Mouse (Mus musculus) forebrain, embryonic 13.5 days (tissue): ENCODE data around the gene Lpp. TPM values are rescaled to one million over a fixed set of nuclear protein-coding genes. Genes with fewer than 3 reads are reported as not detected.

ENCODE experiments used
- ATAC-seq: fragments of 200-750 bp; cut with Nextera tagmentation; 2 replicates; pipeline ENCODE4 v1.8.0; 2017
- H3K27ac ChIP-seq: fragments of 300-500 bp; sonication (generic); 2 replicates; pipeline ENCODE4 v1.5.1; 2015; ENCODE audit warnings: inconsistent platforms, mild to moderate bottlenecking, moderate library complexity
- H3K27me3 ChIP-seq: fragments of 300-500 bp; sonication (generic); 2 replicates; pipeline ENCODE4 v1.6.1; 2015; ENCODE audit warnings: mild to moderate bottlenecking, inconsistent platforms
- H3K36me3 ChIP-seq: fragments of 300-500 bp; sonication (generic); 2 replicates; pipeline ENCODE4 v1.6.1; 2015; ENCODE audit warnings: mild to moderate bottlenecking, inconsistent platforms; ENCODE audit not compliant: poor library complexity, severe bottlenecking
- H3K4me1 ChIP-seq: fragments of 300-500 bp; sonication (generic); 2 replicates; pipeline ENCODE4 v1.6.1; 2015; ENCODE audit warnings: inconsistent platforms
- H3K4me2 ChIP-seq: fragments of 300-500 bp; sonication (generic); 2 replicates; pipeline ENCODE4 v1.6.1; 2015; ENCODE audit warnings: inconsistent platforms, mild to moderate bottlenecking, moderate library complexity
- H3K4me3 ChIP-seq: fragments of 300-500 bp; sonication (generic); 2 replicates; pipeline ENCODE4 v1.5.1; 2015; ENCODE audit warnings: mild to moderate bottlenecking, inconsistent platforms
- H3K9ac ChIP-seq: fragments of 300-500 bp; sonication (generic); 2 replicates; pipeline ENCODE4 v1.6.1; 2015; ENCODE audit warnings: mild to moderate bottlenecking, inconsistent platforms
- H3K9me3 ChIP-seq: fragments of 300-500 bp; sonication (generic); replicated peaks from 2 replicates; pipeline ENCODE4 v1.6.1; 2016; ENCODE audit warnings: inconsistent platforms
- WGBS: fragments of 180-500 bp; shearing (Covaris S2); methylation state at CpG from one replicate; pipeline ENCODE4 v1.1.7; 2015; 5-methylcytosine and 5-hydroxymethylcytosine counted together
- polyA plus RNA-seq: library from polyadenylated mRNA; unstranded; fragments of >200 nt; fragmentation: Nextera tagmentation; extraction: Ambion mirVana; gene quantifications from 2 replicates; pipeline ENCODE4 v1.2.1, GENCODE M21; 2015

Lpp gene
- polyA plus RNA-seq, 1 experiment from 2014 or later, result 9.4 TPM

- H3K9ac ChIP-seq, result no peak overlapping the region
- H3K9me3 ChIP-seq, result no peaks in the 10 kb centered on the region
- H3K36me3 ChIP-seq, result no peaks in the 10 kb centered on the region
- no peaks in the 10 kb centered on the region for H3K4me1 ChIP-seq
- no peak overlapping the region for H3K4me3 ChIP-seq
- H3K27ac ChIP-seq, result no peak overlapping the region
- no peaks in the 10 kb centered on the region for H3K27me3 ChIP-seq
- ATAC-seq, result no peak
- WGBS, result 87% methylated on average over 1 of the region's 1 CpGs
- H3K4me2 ChIP-seq, result no peak overlapping the region
These were observed 452.8 kb downstream of the Lpp start for GRCm38 (mm10) chr16:24846141-24846540.

DNA sequence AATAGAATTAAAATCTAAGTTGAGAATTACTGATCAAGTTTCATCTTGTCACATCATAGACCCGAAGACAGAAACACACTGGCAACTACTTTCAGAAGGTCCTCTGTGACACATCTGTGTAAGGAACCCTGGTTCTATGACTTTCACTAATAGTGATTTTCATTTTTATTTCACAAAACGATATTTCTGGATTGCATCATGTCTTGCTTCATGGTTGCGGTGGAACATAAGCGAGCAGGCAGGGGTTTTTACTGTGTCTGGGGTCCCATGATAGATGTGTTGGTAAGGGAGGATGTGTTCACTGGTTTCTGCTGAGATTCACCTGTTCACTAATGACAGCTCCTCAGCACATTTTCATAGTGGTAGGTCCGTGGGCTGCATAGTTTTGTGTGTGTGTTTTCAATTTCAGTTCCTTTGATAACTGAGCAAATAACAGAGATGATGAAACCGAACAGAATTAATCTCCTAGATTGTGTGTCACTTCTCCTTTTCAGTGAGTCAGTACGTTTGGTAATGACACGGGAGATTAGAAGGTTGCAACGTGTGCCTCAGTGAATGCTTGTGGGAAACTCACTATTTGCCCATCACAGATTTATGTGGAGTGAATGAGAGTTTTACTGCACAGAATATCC lies 466.3 kb downstream of the Lpp start:
- Histone ChIP-seq H3K27ac (no peak overlapping the region), H3K27me3 (no peaks in the 10 kb centered on the region), H3K4me1 (no peaks in the 10 kb centered on the region), H3K4me3 (no peak overlapping the region), H3K4me2 (no peak overlapping the region), H3K9me3 (no peaks in the 10 kb centered on the region), H3K36me3 (no peaks in the 10 kb centered on the region), H3K9ac (no peak overlapping the region)
- WGBS, result 84% methylated on average over 9 of the region's 9 CpGs
- no peak for ATAC-seq

DNA sequence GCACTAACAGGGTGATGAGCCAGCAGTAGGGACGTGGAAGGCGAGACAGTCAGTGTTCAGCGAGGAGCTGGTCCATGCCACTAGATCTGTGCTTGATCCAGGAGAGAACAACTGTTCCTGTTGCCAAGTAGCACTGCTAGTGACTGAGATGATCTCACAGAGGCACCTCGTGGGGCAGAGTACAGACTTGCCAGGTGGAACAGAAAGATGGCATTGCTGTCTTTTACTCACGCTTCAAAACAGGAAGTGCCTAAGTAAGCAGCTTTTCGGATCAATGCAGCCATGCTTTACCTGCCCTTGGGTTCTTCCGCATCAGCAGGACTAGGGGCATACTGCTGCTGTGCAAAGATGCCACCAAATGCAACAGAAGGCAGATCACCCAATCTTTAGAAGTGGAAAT lies 467.1 kb downstream of the Lpp start:
- Histone ChIP-seq H3K27me3 (no peaks in the 10 kb centered on the region), H3K27ac (no peak overlapping the region), H3K4me3 (no peak overlapping the region), H3K4me2 (no peak overlapping the region), H3K9ac (no peak overlapping the region), H3K36me3 (no peaks in the 10 kb centered on the region), H3K9me3 (no peaks in the 10 kb centered on the region), H3K4me1 (no peaks in the 10 kb centered on the region)
- 92% methylated on average over 7 of the region's 7 CpGs for WGBS
- no peak for ATAC-seq

DNA sequence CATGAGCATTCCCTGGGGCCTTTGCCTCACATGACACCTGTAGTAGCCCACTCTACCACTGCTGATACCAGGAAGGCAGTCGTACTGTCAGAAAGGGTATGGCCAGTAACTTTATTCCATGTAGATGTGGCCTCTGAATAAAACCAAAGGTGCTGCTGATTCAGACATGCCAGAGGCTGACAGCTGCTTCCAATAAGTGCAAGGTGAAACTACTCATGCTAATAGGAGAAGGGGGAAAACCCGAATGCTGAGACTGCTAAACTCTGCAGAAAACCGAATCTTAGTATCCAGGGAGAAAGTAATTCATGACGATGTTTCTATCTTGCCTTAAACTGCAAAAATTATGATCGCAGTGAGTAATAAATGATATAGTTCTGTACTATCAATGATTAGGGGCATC lies 468.1 kb downstream of the Lpp start:
- Histone ChIP-seq H3K4me3 (no peak overlapping the region), H3K9me3 (no peaks in the 10 kb centered on the region), H3K4me1 (no peaks in the 10 kb centered on the region), H3K36me3 (no peaks in the 10 kb centered on the region), H3K27ac (no peak overlapping the region), H3K4me2 (no peak overlapping the region), H3K27me3 (no peaks in the 10 kb centered on the region), H3K9ac (no peak overlapping the region)
- no peak for ATAC-seq
- WGBS, result 94% methylated on average over 5 of the region's 5 CpGs

- Histone ChIP-seq H3K27ac (no peak overlapping the region), H3K4me1 (0 out of 2 replicates have a peak, but pooled peaks cover 5% of the 10 kb centered on the region), H3K9ac (no peak overlapping the region), H3K4me3 (no peak overlapping the region), H3K9me3 (peaks cover 9% of the 10 kb centered on the region), H3K27me3 (no peaks in the 10 kb centered on the region), H3K4me2 (no peak overlapping the region), H3K36me3 (peaks cover 7% of the 10 kb centered on the region)
- no peak for ATAC-seq
- WGBS, result 74% methylated on average over 4 of the region's 4 CpGs
These were observed 480.9 kb downstream of the Lpp start for GRCm38 (mm10) chr16:24874235-24874634.

DNA sequence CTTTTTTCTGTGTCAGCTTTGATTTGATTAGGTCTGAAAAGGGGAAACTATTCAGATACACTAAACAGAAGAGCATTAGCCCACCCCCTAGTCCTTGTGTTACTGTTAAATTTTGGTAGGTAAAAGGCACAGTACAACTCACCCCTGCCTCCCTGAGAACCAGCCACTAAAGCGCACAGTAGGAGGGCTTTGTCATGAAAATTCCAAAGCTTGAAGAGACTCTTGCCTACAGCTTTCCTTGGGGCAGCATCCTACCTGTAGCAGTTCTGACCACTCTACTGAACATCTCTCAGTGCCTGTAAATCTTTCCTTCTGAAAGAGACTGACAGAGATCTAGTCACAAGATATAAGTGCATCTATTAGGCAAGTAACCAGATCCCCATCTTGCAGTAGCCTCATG lies 482.4 kb downstream of the Lpp start:
- Histone ChIP-seq H3K27me3 (no peaks in the 10 kb centered on the region), H3K36me3 (peaks cover 7% of the 10 kb centered on the region), H3K9ac (no peak overlapping the region), H3K4me3 (no peak overlapping the region), H3K4me2 (no peak overlapping the region), H3K27ac (no peak overlapping the region), H3K9me3 (peaks cover 9% of the 10 kb centered on the region), H3K4me1 (0 out of 2 replicates have a peak, but pooled peaks cover 10% of the 10 kb centered on the region)
- WGBS, result 18% methylated on average over 1 of the region's 1 CpGs
- ATAC-seq, result no peak

DNA sequence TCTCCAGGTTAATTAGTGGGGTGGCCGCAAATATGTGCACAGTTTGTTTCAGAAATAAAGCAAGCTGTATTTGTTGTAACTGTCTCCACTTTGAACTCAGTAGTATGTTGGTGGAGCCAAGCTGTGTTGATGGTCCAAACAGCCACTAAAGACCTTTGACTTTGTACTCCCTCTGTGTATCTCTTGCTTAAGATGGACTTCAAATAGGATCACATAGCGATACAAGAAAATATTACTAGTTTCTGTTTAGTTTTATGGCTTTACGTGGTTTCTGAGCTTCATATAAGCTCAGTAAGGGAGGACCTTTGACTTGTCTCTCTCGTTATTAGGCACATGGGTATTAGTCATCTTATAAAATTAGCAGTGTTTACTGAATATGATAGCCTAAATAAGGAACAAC lies 485.7 kb downstream of the Lpp start:
- Histone ChIP-seq H3K4me1 (0 out of 2 replicates have a peak, but pooled peaks cover 11% of the 10 kb centered on the region), H3K9ac (no peak overlapping the region), H3K36me3 (no peaks in the 10 kb centered on the region), H3K4me2 (no peak overlapping the region), H3K27me3 (no peaks in the 10 kb centered on the region), H3K4me3 (no peak overlapping the region), H3K9me3 (no peaks in the 10 kb centered on the region), H3K27ac (no peak overlapping the region)
- ATAC-seq, result no peak
- 86% methylated on average over 4 of the region's 4 CpGs for WGBS

- ATAC-seq, result peak; percentile 61; the same call in 1 of the 2 replicates
- H3K36me3 ChIP-seq, result no peaks in the 10 kb centered on the region
- H3K4me3 ChIP-seq, result no peak overlapping the region
- H3K27ac ChIP-seq, result no peak overlapping the region
- H3K27me3 ChIP-seq, result no peaks in the 10 kb centered on the region
- H3K4me2 ChIP-seq, result no peak overlapping the region
- 57% methylated on average over 8 of the region's 8 CpGs for WGBS
- no peaks in the 10 kb centered on the region for H3K9me3 ChIP-seq
- 0 out of 2 replicates have a peak, but pooled peaks cover 6% of the 10 kb centered on the region for H3K4me1 ChIP-seq
- no peak overlapping the region for H3K9ac ChIP-seq
These were observed 487.4 kb downstream of the Lpp start for GRCm38 (mm10) chr16:24880698-24881097.

DNA sequence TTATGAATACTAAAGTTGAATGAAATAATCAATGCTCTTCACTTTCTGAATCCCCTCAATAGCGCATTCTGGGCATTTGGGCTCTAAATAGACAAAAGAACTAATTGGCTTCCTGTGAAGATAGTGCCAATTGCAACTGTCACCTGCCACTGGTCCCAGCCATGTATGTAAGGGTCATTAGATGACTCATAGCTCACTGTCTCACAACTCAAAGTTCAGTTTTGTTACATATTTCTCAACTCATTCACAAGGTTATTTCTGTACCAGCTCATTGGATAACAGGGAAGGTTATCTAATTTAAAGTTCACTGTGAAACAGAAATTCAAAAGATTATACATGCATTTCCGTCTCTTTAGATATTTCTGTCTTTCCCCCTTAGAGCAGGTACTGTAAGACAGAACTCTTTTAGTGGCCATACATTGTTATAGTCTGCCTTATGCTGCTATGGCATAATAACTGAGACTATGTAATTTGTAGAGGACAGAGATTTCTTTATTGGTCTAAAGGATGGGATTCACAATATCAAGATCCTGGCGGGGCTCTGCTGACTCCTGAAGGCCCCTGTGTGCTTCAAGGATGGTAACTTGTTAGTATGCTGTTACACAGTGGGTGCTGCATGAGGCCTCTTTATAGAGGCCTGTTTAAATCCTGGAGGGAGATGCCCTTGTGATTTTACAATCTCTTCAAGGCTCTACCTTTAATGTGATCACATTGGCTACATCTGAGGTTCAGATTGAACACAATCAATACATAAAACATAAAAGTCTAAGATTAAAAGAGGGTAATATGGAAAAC lies 488.9 kb downstream of the Lpp start:
- no peak for ATAC-seq
- WGBS, result 76% methylated on average over 3 of the region's 3 CpGs
- no peaks in the 10 kb centered on the region for H3K9me3 ChIP-seq
- H3K4me1 ChIP-seq, result peaks cover 6% of the 10 kb centered on the region; the same call in 1 of the 2 replicates
- no peak overlapping the region for H3K27ac ChIP-seq
- H3K9ac ChIP-seq, result no peak overlapping the region
- H3K36me3 ChIP-seq, result no peaks in the 10 kb centered on the region
- no peaks in the 10 kb centered on the region for H3K27me3 ChIP-seq
- no peak overlapping the region for H3K4me2 ChIP-seq
- no peak overlapping the region for H3K4me3 ChIP-seq

- Histone ChIP-seq H3K9ac (no peak overlapping the region), H3K4me3 (no peak overlapping the region), H3K36me3 (no peaks in the 10 kb centered on the region), H3K4me1 (peaks cover 6% of the 10 kb centered on the region; the same call in 1 of the 2 replicates), H3K4me2 (no peak overlapping the region), H3K27ac (no peak overlapping the region), H3K27me3 (no peaks in the 10 kb centered on the region), H3K9me3 (no peaks in the 10 kb centered on the region)
- no peak for ATAC-seq
These were observed 490.7 kb downstream of the Lpp start for GRCm38 (mm10) chr16:24884017-24884416.

- Histone ChIP-seq H3K4me3 (no peak overlapping the region), H3K4me1 (no peaks in the 10 kb centered on the region; the same call in 1 of the 2 replicates), H3K36me3 (no peaks in the 10 kb centered on the region), H3K9ac (no peak overlapping the region), H3K27me3 (no peaks in the 10 kb centered on the region), H3K27ac (no peak overlapping the region), H3K9me3 (no peaks in the 10 kb centered on the region), H3K4me2 (no peak overlapping the region)
- no peak for ATAC-seq
- WGBS, result 76% methylated on average over 3 of the region's 3 CpGs
These were observed 493.0 kb downstream of the Lpp start for GRCm38 (mm10) chr16:24886346-24886745.

GRCm38 (mm10) chr16:24886943-24887342 lies 493.6 kb downstream of the Lpp start:
- no peak overlapping the region for H3K9ac ChIP-seq
- H3K4me2 ChIP-seq, result no peak overlapping the region
- H3K36me3 ChIP-seq, result no peaks in the 10 kb centered on the region
- no peaks in the 10 kb centered on the region for H3K9me3 ChIP-seq
- no peak overlapping the region for H3K27ac ChIP-seq
- no peak overlapping the region for H3K4me3 ChIP-seq
- no peaks in the 10 kb centered on the region; the same call in 1 of the 2 replicates for H3K4me1 ChIP-seq
- WGBS, result 65% methylated on average over 7 of the region's 7 CpGs
- H3K27me3 ChIP-seq, result no peaks in the 10 kb centered on the region
- no peak for ATAC-seq
